Mouse (Mus musculus): Measurements from ENCODE around the gene 4921511C20Rik. TPM values are rescaled to one million over a fixed set of nuclear protein-coding genes. Genes with fewer than 3 reads are reported as not detected.

The 4921511C20Rik gene
- not detected in 2 replicates for polyA plus RNA-seq (2012; rRNA removed)
- not detected in 2 replicates for polyA plus RNA-seq (2014; fragmentation: Nextera tagmentation; extraction: Ambion mirVana)

GRCm38 (mm10) chrX:127393993-127394392 lies at the start of gene 4921511C20Rik:
Gene 4921511C20Rik (plus strand): TSS chrX:127394293.
- H3K36me3 ChIP-seq (ENCODE audit: control insufficient read depth, insufficient read depth, low read length), result no peaks in the 10 kb centered on the region
- 86% methylated on average over 2 of the region's 2 CpGs for WGBS
- no peaks in the 10 kb centered on the region for H3K9me3 ChIP-seq (ENCODE audit: control insufficient read depth, low read length)
- H3K4me3 ChIP-seq (replicated peaks; ENCODE audit: low read length), result no peak within 1 kb of the TSS
- DNase-seq (ENCODE audit: low spot score) (no peak), ATAC-seq (ENCODE audit: low FRiP score, low read depth) (no peak)
- H3K4me2 ChIP-seq (replicated peaks; ENCODE audit: low read depth, low read length, severe bottlenecking), result no peak within 1 kb of the TSS
- H3K27ac ChIP-seq (replicated peaks; ENCODE audit: low read depth, low read length), result no peak within 1 kb of the TSS
- H3K4me1 ChIP-seq (ENCODE audit: control insufficient read depth, insufficient read depth, low read length), result no peaks in the 10 kb centered on the region
- no peak within 1 kb of the TSS for H3K9ac ChIP-seq (ENCODE audit: low read depth, low read length, severe bottlenecking)
- no peak for TF ChIP-seq POLR2A (IDR thresholded peaks at IDR 0.05; ENCODE audit: borderline replicate concordance, extremely low read depth, insufficient read depth, insufficient read length)
- H3K27me3 ChIP-seq (ENCODE audit: control insufficient read depth, insufficient read depth, low read length), result no peaks in the 10 kb centered on the region
